Mouse (Mus musculus): ENCODE measurements around the gene Nop53.

Nop53 gene

DNA sequence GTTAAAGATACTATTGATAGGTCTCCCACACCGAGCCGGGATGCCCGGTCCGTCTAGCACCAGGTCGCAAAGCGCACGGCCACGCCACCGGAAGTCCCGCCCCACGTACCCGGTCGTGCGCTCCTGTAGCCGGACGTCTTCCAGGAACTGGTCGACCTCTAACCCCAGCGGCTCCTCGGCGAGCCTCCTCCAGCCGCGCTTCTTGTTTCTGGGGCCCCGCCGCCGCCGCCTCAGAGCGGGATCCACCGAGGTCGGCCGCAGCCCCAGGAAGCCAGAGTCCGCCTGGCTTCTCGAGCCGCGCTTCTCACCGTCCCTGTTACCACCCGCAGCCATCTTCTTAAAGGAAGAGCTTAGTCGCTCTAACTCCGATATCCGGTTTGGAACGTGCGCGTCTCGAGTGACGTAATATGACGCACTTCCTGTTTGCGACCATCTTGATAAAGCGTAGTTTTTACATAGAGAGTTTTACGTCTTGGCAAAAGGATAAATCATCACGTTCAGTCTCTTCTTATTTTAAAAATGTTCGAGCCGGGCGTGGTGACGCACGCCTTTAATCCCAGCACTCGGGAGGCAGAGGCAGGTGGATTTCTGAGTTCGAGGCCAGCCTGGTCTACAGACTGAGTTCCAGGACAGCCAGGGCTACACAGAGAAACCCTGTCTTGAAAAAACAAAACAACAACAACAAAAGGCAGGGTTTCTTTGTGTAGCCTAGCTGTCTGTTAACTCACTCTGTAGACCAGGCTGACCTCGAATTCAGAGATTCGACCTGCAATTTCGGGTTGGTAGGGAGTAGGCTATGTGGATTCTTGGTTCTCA is at the start of gene Nop53:
Nop53 (minus strand) TSS at position 354 of the 816 bp plus-strand sequence.
- peak; percentile 82 for DNase-seq (ENCODE audit: low spot score)

DNA sequence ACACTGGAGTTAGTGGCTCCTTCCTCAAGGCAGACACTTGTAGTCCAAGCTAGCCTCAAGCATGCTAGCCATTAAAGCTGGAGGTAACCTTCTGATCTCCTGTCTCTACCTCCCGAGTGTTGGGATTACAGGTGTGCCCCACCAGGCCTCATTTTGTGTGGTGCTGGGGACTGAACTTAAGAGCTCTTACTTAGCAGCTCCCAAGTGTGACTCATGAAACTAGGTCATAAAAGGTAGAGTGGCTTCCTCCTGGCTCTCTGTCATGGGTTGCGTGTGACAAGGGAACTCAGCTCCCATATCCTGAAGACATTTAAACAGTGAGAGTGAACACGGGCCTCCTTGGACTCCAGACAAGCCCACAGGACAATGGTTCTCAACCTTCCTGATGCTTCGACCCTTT is 47.9 kb upstream of the Nop53 start:
- no peak for DNase-seq (ENCODE audit: low spot score)

GRCm38 (mm10) chr7:15993152-15993551 is 47.3 kb upstream of the Nop53 start:
- DNase-seq (ENCODE audit: low spot score) = no peak

- no peak for DNase-seq (ENCODE audit: low spot score)
These were observed 45.9 kb upstream of the Nop53 start for GRCm38 (mm10) chr7:15991764-15992163.

- no peak for DNase-seq (ENCODE audit: low spot score)
These were observed 41.9 kb upstream of the Nop53 start for GRCm38 (mm10) chr7:15987661-15988356.

- DNase-seq (ENCODE audit: low spot score) = no peak
These were observed 37.0 kb upstream of the Nop53 start for GRCm38 (mm10) chr7:15982729-15983407.

DNA sequence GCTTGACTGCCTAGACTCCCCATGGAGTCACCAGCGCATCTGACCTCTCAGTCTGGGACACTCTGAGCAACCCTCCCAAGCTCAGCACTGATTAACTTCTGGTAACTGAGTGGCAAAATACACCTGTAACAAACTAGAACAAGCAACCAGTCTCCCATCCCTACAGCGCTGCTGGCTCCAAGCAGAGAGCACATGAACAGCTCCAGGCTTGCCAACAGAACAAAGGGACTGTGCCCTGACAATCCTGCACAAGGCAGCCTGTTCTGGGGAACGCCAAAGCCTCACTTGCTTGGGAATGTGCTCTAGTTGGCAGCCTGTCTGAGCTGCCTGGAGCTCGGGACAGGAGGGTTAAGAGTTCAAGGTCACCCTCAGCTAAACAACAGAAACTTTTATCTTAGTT is 35.7 kb upstream of the Nop53 start:
- peak; percentile 62 for DNase-seq (ENCODE audit: low spot score)

GRCm38 (mm10) chr7:15980246-15980645 is 34.4 kb upstream of the Nop53 start:
- DNase-seq (ENCODE audit: low spot score) = no peak

- DNase-seq (ENCODE audit: low spot score) = no peak
These were observed 30.0 kb upstream of the Nop53 start for GRCm38 (mm10) chr7:15975904-15976303.

DNA sequence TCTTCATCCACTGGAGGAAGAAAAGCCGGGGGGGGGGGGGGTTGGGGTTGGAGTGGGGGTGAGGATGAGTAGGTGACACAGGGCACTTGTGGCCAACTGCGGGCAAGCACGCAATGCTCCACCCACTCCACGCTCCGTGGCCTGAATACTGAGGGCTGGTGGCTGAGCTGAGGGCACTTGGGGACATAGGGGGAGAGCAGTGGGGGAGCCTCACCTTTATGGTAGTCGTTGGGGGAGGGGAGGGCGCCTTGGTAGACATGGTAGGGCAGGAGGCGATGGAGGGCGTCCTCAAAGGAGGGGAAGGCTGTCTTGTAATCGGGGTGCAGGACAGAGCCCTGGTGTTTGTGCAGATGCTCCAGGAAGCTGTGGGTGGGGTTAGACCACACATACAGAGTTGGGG is 29.6 kb upstream of the Nop53 start:
- no peak for DNase-seq (ENCODE audit: low spot score)

- DNase-seq (ENCODE audit: low spot score) = no peak
These were observed 28.8 kb upstream of the Nop53 start for GRCm38 (mm10) chr7:15974712-15975111.

DNA sequence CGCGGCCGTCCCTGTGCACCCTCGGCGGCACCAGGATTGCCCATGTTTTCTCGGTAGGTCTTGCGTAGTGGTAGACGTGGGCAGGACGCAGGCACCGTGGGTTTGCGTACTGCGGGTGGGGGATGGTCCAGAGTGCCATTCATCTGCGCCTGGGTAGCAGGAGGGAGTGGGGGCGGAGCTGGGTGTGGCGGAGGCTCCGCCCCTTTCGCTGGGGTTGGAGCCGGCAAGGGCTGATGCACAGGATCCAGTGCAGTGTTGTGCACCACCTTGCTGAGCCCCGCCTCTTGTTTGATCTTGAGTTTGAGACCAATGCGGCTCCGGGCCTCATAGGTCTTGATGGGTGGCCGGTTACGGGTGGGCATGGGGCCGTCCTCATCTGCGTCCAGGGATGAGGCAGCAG is 26.4 kb upstream of the Nop53 start:
- no peak for DNase-seq (ENCODE audit: low spot score)

GRCm38 (mm10) chr7:15969674-15970073 is 23.8 kb upstream of the Nop53 start:
- no peak for DNase-seq (ENCODE audit: low spot score)

DNA sequence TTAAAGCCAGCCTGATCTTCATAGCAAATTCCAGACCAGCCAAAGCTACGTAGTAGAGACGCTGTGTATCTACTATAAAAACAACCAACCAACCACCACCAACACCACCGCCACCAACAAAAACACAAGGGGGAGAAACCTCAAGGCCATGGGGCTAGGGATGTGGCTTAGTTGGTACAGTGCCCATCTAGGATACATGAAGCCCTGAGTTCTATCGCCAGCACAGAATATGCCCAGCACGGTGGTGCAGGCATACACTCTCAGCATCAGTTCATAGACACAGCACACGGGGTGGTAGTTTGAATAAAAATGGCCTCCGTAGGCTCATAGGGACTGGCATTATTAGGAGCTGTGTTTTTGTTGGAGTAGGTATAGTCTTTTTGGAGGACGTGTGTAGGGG is 22.4 kb upstream of the Nop53 start:
- DNase-seq (ENCODE audit: low spot score) = no peak

DNA sequence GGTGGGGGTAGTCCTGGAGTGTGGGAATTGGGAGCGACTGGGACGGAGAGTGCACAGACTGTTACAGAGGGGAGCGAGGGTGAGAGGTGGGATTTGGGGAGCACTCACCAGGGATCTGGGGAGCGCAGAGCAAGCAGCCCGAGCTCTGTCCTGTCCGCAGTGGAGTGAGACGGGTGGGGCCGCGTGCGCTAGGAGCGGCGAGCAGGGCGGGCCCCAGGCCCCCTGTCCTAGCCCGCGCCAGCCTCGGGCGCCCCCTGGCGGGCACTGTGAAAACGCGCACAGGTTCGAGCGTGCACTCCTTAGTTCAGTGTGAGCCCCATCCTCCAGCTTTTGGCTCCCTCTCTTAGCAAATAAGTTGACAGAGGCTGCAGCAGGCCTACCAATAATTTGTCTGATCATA is 21.4 kb upstream of the Nop53 start, which contains the start of gene Ehd2:
Ehd2 (minus strand) TSS at position 256 of the 400 bp plus-strand sequence.
- DNase-seq (ENCODE audit: low spot score) = peak; percentile 72

DNA sequence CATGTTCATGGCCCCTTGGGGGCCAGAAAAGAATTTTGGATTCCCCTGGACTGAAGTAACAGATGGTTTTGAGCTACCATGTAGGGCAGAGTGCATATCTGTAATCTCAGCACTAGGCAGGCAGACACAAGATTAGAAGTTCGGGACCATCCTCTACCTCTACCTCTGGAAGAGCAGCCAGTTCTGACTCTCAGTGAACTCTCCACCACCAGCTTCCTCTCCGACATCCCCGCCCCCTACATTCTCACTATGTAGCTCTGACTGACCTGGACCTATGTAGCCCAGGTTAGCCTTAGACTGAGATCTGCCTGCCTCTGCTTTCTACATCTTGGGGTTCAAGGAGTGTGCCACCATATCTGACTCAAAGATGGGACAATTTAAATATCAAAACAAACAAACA is 20.6 kb upstream of the Nop53 start:
- no peak for DNase-seq (ENCODE audit: low spot score)

DNA sequence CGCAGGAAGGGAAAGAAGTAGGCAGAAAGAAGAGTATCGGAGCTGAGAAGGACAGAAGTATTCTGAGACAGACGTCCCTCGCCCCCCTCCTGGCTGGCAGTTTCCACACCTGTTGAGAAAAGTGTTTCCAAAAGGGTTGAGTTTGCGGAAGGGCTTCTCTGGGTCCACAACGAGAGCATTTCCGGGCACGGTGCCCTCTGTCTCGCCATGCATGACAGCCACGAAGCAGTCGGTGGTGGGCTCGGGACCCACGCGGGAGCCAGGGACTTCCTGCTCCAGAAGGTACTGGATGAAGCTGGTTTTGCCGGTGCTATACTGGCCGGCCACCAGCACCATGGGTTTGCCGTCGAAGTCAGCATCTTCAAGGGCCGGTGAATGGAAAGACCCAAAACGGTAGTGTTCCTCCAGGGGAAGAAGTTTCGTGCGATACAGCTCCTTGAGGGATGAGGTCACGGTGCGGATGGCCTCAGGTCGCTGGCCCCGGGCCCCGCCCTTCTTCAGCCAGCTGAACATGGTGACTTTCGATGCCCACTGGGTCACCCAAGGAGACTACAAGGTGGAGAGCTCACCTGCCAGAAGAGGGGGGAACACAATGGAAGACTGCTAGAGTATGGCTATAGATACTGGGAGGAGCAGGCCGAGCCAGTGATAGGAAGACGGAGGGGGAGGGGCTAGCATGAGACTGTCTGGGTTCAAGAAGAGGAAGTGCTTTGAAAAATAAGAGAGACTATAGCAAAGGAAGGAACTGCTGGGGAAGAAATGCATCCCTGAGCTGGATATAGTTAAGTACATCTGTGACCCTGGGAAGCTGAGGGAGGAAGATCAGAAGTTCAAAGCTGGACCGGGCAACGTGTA is 18.2 kb upstream of the Nop53 start:
- DNase-seq (ENCODE audit: low spot score) = no peak

- peak; percentile 94 for DNase-seq (ENCODE audit: low spot score)
These were observed 16.7 kb upstream of the Nop53 start for GRCm38 (mm10) chr7:15962311-15963288.

GRCm38 (mm10) chr7:15961798-15962197 is 15.9 kb upstream of the Nop53 start:
- DNase-seq (ENCODE audit: low spot score) = no peak

DNA sequence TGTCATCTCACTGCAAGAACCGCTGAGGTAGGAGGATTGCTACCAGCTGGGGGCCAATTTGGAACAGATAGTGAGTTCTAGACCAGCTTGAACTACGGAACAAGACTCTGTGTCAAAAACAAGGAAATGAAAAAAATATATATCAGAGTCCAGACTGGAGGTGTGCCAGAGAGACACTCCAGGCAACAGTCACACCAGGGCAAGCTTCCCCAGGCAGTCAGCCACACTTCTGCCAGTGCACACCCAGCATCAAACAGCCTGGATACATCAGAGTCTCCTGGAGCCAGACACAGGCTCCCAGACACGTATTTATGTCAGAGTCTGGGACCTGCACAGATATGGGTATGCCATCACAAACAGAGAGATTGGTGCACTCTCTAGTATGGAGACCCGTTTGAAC is 15.4 kb upstream of the Nop53 start:
- DNase-seq (ENCODE audit: low spot score) = no peak

DNA sequence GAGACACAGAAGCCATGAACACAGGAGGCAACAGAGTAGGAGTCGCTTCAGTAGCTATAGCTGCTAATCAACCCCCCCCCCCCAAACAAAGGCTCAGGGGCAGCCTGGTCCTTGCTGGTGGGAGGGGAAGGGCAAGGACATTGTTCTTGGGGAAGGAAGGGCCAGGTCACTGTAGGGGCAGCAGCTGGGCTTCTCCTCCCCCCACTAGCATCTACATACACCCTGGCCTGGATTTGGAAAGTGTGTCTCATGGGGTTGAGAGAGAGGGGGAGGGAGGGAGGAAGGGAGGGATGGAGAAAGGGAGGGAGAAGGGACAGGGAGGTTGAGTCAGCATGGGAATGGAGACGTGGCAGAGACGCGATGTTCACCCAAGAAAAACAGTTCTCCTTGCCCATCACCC is 14.8 kb upstream of the Nop53 start:
- no peak for DNase-seq (ENCODE audit: low spot score)
